Mouse (Mus musculus) heart, adult 2 months (tissue): ENCODE data around the gene Ercc1.

Experiments
- CTCF ChIP-seq: fragments of 200-600 bp; IDR thresholded peaks from 2 replicates; pipeline ENCODE4 v1.8.1; 2022; ENCODE audit warnings: antibody characterized with exemption, mild to moderate bottlenecking, moderate library complexity
- EP300 ChIP-seq: fragments of 200-500 bp; IDR thresholded peaks from 2 replicates; pipeline ENCODE4 v1.6.1; 2011; ENCODE audit warnings: low read depth, low read length, control low read depth; ENCODE audit not compliant: insufficient read depth
- POLR2A ChIP-seq: fragments of 200-500 bp; IDR thresholded peaks from 2 replicates; pipeline ENCODE4 v1.6.1; 2011; ENCODE audit warnings: mild to moderate bottlenecking, low read depth, low read length, control low read depth; ENCODE audit not compliant: insufficient read depth

DNA sequence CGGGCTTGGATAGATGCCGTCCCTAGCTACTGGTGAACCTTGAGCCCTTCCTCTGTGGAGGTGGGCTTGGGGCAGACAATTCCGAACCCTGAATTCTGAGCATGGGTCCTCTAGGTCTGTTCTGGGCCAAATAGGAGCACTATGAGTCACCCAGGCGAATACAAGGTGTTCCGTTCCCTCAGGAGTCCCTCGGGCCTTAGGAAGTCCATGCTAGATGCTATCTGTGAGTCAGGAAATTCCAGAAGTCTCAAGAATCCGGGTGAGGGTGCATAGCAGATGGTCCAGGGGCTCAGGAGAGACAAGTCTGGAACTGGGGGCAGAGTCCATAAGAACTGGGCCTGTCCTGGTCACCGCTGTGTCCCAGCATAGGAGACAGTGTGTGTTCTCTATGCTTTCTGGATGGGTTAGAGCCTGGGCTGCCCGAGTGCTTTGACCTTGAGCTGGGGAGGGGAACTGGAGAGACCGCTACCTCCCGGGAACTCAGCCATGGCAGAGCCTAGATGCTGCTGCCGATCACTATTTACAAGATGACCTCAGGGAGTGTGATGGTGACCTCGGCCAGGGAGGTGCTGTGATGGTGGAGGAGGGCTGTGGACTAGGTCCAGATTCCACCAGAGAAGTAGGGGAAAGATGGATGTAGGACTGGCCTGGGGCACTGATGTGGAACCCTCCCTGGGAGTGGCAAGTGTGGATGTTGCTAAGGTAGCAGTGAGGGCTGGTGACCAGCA lies 4.8 kb downstream of the Ercc1 start:
- TF ChIP-seq CTCF = no peak
- TF ChIP-seq POLR2A = peak; percentile 71
- peak; percentile 97 for TF ChIP-seq EP300
